Mouse (Mus musculus) liver, adult (tissue): Measurements from ENCODE around the gene Cpped1.

Source experiments
- GATA4 ChIP-seq: IDR thresholded peaks from 2 replicates; pipeline ENCODE4 v1.6.1; 2014; ENCODE audit warnings: mild to moderate bottlenecking, low read length; ENCODE audit not compliant: insufficient replicate concordance

The Cpped1 gene

DNA sequence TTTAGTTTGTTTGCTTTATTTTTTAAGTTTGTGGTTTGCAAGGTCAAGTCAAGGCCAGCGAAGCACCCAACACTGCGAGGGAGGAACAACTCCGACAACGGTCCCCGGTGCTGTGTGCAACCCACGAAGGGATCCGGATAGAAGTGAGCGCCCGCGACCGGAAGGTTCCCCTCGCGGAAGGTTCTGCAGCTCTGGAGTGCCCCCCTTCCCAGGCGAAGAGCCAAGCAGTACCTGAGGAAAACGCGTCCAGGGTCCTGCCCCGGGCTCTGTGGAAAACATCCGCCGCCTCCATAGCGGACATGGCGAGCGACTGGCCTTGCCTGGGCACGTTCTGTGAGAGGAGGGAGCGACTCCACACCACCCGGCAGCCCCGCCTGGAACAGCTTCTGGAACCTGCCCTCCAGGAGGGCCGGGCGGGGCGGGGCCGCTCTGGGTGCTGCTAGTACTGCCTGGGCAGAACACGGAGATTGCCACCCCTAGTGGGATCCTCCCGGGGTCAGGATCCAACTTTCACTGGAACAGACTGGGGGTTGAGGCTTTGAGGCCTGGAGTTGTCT is at the start of gene Cpped1:
Cpped1 (minus strand) TSS at position 411 of the 557 bp plus-strand sequence.
- peak; percentile 60; the same call in 1 of the 2 replicates for TF ChIP-seq GATA4

DNA sequence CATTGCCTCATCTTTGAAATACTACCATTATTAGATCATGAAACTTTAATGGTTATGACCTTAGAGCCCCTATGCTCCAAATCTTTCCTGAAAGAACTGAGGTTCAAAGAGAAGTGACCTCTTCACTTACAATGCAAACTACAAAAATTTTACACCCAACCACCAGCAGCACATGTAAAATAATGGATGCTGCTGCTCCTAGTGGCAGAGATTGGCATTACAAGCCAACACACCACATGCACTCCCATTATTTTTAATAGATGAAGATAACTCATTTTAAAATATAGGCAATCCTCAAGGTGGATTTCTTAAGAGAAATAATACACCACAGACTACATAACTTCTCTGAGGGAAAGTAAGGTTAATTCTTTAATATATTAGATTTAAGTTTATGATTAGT is 31.2 kb upstream of the Cpped1 start:
- TF ChIP-seq GATA4: no peak

DNA sequence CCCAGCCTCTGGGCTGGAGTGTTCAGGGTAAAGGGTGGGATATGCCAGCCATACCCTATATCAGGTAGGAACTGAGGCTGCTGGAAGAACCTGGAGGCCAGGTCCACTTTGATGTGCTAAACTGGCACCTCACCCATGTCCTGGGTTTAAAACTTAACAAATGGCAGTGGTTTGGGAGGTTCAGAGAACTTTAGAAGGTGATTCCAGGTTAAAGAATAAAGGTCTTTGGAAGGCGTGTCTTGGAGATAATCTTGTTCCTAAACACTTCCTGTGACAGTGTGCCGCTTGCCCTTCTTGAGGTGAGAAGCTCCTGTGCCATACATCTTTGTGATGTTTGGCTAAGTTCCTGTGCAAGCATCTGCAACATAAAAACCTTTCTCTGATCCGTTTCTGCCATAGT is 1.6 kb upstream of the Cpped1 start:
- no peak for TF ChIP-seq GATA4

DNA sequence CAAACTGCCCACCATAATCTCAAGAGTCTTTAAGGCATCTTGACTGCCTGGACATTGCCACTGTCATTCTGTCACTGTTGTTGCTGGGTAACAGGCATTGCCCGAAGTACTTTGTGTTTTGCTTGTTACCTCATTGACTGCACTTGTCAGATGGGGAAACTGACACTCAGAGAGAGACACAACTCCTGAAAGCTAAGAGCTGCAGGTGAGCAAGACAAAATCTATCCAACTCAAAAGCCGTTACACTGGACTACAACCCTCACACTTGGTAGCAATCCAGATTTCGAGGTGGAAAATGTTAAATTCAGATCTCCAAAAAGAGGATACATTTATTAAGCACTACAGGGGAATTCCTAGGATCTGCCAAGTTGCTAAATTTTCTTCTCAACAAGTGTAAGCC is 572 bp upstream of the Cpped1 start:
- TF ChIP-seq GATA4: no peak

DNA sequence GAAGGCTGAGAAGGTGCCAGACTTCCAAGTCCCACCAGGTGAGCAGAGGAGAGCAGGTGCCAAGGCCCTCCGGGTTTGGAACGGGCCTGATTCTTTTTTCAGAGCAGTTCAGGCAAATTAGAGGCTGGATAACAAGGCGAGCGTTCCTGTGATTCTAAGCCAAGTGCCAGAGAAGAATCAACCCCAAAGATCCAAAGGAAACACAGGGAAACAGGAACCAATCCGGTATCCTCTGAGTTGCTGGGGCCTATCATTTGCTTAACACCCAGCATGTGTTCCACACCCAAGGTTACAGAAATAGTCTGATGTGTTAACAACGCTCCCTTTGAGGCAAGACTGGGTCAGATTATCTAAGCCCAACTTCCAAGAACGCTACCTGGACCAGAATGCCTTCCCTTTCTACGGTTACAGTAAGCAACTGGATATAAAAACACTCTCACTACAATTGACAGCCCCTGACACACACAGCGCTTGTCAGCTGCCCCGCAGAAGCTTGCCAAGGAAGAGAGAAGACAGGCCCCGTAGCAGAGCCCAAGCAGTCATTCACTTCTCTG is 707 bp downstream of the Cpped1 start:
- no peak for TF ChIP-seq GATA4

DNA sequence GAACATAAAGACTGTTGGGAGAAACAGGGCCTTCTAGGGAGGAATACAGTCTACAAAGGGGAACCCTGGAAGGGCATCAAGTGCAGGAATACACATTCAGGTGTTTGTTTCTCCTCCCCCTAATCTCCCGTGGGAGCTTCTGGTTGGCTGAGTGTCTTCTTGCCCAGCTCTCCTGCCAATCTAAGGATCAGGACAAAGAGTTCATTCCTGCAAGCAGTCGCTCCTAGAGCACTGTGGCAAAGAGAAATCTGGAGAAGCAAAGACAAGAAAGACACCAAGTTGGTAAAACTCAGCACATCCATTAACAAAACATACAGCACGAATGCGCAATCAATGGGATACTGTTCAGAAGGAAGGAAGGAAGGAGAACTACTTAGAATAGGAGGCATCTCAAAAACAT is 1.4 kb downstream of the Cpped1 start:
- TF ChIP-seq GATA4: no peak

DNA sequence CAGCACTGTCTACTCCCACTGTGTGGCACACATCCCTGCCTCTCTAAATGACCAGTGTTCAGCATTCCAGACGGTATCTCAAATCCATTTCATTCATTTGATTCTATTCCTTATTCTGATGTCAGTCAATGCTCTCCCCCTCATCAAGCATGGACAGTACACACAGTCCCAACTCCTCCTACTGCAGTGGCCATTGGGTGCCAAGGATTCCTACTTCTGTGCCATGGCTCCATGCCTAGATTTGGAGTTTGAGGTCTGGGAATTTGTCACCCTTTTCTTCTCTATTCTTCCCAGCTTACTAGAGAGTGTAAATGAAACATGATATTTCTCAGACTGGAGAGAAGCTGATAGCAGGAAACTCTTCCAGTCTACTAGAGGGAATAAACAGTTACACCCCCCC is 2.3 kb downstream of the Cpped1 start:
- no peak for TF ChIP-seq GATA4

DNA sequence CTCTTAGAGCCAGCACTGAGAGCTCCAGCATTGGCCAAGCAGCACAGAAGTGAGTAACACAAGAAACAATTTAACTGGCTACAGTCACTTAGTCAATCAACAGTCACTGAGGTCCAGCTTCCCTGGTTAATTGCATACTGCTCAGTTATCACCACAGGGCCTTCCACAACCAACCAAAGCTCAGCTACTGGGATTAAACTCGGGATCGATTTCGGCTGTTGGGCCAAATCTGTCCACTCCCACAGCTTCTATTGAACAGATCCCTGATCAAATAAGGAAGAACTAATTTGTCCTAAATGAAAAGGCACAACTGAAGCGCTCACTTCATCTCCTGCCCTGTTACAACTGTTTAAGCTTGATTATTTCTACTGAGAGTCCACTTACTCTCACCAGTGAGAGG is 4.0 kb downstream of the Cpped1 start:
- no peak for TF ChIP-seq GATA4

DNA sequence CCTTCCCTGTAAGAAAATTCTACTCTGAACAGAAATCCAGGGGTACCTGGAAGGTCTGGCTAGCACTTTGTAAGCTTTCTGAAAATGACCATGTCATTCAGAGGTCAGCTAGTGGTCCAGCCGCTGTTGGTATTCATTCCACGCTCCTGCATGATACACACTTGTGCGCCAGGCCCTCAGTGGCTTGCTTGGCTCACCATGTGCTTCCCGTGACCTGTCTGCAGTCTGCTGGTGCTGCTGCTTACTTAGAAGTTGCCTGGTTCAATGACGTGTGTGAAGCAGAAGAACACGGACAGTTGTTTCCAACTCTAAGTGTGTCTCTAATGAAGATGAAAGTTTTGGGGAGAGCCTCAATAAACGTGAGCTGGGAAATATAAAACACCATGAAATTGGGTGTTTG is 7.2 kb downstream of the Cpped1 start:
- no peak for TF ChIP-seq GATA4

DNA sequence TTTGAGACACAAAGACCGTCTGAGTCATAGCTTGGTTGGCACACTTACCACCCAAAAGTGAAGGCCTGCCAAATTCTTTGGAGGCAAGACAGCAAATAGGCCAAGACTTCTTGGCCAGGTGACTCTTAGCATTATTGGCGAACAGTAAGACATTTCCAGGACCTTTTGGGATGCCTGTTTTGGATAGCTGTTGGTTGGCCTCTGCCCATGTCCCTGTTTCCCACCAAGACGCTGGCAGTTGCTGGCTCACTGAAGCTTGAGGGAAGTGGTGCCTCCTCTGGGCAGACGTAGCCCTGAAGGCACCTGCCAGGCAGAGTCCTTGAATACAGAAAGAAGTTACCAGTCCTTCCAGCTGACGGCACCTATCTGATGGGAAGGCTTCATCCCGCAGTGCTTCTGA is 8.9 kb downstream of the Cpped1 start:
- no peak for TF ChIP-seq GATA4

DNA sequence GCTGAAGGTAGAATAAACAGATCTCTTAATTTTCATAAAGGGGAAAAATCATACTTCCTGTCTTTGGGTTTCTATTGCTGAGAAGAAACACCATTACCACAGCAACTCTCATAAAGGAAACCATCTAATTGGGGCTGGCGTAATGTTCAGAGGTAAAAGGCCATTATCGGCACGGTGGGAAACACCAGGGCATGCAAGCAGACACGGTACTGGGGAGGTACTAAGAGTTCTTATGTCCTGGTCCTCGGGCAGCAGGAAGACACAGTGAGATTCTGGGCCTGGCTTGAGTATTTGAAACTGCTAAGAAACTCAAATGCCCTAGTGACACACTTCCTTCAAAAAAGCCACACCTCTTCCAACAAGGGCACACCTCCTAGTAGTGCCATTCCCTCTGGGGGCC is 12.8 kb downstream of the Cpped1 start:
- no peak for TF ChIP-seq GATA4

DNA sequence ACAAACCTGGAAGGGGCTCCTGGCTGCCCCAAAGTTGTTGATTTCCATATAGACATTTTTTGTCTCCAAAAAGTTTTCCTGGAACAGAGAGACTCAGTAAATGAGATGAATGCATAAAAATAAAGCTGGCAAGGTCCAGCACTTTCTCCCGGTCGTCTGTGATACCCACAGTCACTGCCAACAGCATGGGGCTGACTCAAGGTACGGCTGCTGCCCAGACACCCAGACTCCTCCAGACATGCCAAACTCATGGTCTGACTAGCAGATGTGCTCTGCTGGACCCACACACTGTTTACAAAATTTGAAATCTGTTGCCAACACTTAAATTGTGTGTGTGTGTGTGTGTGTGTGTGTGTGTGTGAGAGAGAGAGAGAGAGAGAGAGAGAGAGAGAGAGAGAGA is 14.4 kb downstream of the Cpped1 start:
- TF ChIP-seq GATA4: no peak

DNA sequence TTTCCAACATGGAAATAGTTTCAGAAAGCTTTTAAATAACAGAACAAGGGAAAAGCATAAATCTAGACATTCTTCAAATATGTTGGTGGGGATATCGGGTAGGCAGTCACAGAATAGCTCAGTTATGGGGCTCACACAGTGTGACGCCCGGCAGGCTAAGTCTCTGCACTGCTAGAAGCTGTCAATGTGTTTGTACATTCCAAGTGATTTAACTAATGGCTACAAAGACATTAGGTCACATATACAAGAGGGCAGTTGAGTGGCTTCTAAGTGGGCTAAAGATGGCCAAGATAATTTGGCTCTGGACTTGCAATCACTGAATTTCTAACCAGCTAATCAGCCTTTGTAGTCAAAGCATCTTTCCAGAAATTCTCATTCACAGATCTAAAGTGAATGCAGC is 19.1 kb downstream of the Cpped1 start:
- no peak for TF ChIP-seq GATA4

DNA sequence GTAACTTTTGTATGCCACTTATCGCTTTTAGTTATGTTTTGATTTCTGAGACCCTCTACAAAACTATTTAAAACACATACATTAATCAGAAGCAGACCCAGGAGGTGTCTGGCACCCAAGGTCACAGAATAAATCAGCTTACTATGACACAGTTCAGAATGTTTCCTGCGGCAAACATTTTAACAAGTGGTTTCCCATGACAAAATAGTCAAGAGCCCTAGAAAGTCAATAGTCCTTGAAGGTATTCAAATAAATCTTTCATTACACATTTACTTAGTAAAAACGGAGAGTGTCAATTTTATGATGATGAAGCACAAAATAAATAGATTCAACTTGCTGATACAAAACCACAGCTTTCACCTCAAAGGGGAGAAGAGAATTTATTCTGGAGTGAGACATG is 19.5 kb downstream of the Cpped1 start:
- TF ChIP-seq GATA4: no peak

DNA sequence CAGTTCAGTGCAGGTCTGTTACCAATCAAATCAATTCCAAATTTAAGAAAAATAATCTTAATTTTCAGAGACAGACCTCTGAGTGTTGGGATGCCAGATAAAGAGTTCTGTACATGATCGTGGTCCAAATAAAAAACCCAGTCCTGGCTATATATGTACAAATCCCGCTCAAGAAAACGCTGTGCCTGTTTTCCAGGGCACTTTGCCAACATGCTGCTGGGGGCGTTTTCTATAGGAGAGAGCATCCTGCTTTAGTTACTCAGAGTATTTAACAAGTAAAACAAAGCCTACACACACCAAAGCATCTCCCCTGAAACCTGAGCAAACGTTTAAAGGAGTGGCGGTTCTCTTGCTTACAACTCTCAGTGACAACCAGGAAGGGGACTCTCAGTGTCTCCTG is 27.4 kb downstream of the Cpped1 start:
- no peak for TF ChIP-seq GATA4

DNA sequence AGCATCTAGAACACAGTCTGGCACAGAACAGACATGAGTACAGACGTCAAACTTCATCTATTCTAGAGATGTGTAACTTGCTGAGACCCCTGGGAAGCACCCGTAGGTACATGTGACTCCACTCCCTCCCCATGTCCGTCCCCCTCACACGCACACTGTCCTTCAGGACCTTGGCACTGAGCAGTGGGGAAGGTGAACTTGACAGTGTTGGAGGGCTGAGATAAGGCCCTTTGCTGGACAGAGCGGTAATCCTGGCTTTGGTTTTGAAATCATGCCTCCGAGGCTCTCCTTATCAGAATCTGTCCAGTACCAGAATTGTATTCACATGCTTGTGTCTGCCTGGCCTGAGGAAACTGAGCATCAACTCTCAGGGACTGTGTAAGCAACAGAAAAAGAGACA is 28.8 kb downstream of the Cpped1 start:
- no peak for TF ChIP-seq GATA4

DNA sequence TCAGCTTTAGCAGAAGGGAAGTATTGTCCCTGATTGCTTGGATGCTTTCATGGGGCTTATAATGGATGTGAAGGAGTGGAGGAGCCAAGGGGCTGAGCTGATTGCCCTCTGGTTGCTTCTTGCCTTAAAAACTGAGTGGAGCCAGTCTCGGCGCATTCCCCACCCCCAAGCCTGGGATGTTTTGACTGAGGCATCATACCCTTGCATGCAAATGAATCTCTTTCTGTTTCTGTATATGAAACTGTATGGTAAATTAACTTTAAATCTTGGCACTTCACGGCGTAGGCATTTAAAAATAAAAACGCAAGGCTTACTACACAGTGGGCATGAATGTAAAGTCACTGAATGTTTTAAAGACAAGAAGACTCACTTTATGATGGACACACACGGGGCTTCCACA is 30.0 kb downstream of the Cpped1 start:
- TF ChIP-seq GATA4: no peak
